Mouse (Mus musculus) ovary, postnatal 10 days (tissue): ENCODE data around the gene Tmem178b.
A peak's percentile ranks its signal among the peaks of the same experiment; 100 is the strongest.

Source experiments
- DNase-seq: peaks from one replicate; pipeline ENCODE4 v3.0.0; 2022; ENCODE audit warnings: low spot score

Tmem178b gene

GRCm38 (mm10) chr6:39872901-39873591, at the start of gene Tmem178b:
Gene Tmem178b (plus strand): TSS chr6:39873271.
- DNase-seq = peak; percentile 7

GRCm38 (mm10) chr6:39828736-39829135, 44.3 kb upstream of the Tmem178b start:
- DNase-seq = no peak

GRCm38 (mm10) chr6:39843698-39844342, 29.3 kb upstream of the Tmem178b start:
- no peak for DNase-seq

- DNase-seq = no peak
Observed at GRCm38 (mm10) chr6:39847538-39847937, 25.5 kb upstream of the Tmem178b start.

GRCm38 (mm10) chr6:39848766-39849165, 24.3 kb upstream of the Tmem178b start:
- DNase-seq = no peak

- DNase-seq = no peak
Observed at GRCm38 (mm10) chr6:39849667-39850066, 23.4 kb upstream of the Tmem178b start.

- no peak for DNase-seq
Observed at GRCm38 (mm10) chr6:39870271-39871135, 2.6 kb upstream of the Tmem178b start.

- peak; percentile 23 for DNase-seq
Observed at GRCm38 (mm10) chr6:39871381-39872305, 1.4 kb upstream of the Tmem178b start.

GRCm38 (mm10) chr6:39872306-39872900, 668 bp upstream of the Tmem178b start:
- DNase-seq = peak; percentile 1

GRCm38 (mm10) chr6:39875186-39875585, 2.1 kb downstream of the Tmem178b start:
- no peak for DNase-seq

- no peak for DNase-seq
Observed at GRCm38 (mm10) chr6:39876444-39876843, 3.4 kb downstream of the Tmem178b start.

GRCm38 (mm10) chr6:39890811-39891210, 17.7 kb downstream of the Tmem178b start:
- no peak for DNase-seq

GRCm38 (mm10) chr6:39896500-39896899, 23.4 kb downstream of the Tmem178b start:
- no peak for DNase-seq

- no peak for DNase-seq
Observed at GRCm38 (mm10) chr6:39899231-39899630, 26.2 kb downstream of the Tmem178b start.

- DNase-seq = no peak
Observed at GRCm38 (mm10) chr6:39903220-39903773, 30.2 kb downstream of the Tmem178b start.

GRCm38 (mm10) chr6:39903845-39904244, 30.8 kb downstream of the Tmem178b start:
- no peak for DNase-seq

GRCm38 (mm10) chr6:39914956-39915355, 41.9 kb downstream of the Tmem178b start:
- no peak for DNase-seq

GRCm38 (mm10) chr6:39915636-39916281, 42.7 kb downstream of the Tmem178b start:
- no peak for DNase-seq

GRCm38 (mm10) chr6:39916514-39916913, 43.4 kb downstream of the Tmem178b start:
- DNase-seq = no peak

- DNase-seq = no peak
Observed at GRCm38 (mm10) chr6:39917242-39917641, 44.2 kb downstream of the Tmem178b start.
